Mouse (Mus musculus) liver, postnatal 0 days (tissue): Measurements from ENCODE around the gene Olfr913.

Source experiments
- CTCF ChIP-seq: sonication (generic); IDR thresholded peaks from 2 replicates; pipeline ENCODE4 v1.5.1; 2016; ENCODE audit warnings: antibody characterized with exemption, low read depth
- EP300 ChIP-seq: IDR thresholded peaks from 2 replicates; pipeline ENCODE4 v1.6.1; 2016; ENCODE audit warnings: antibody characterized with exemption, low read depth, mild to moderate bottlenecking

DNA sequence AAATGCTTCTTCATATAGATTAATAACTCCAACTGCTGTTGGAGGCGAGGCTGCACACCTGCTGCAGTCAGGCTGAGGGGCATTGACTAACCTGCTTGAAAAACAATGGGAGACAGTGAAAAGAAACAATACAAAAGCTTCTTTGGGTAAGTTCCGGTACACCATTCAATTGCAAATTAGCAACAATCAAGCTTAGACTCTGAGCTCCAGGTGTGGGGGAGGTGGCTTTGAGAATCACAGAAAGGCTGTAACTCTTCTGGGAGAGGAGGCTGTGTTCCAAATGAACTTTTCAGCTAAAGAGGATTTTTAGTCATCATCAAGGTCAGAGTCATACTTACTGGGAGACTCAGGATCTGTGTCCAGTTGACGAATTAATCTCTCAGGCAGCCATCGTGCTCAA lies 39.8 kb downstream of the Olfr913 start:
- no peak for TF ChIP-seq CTCF
- TF ChIP-seq EP300 = no peak
